Mouse (Mus musculus) adrenal gland, postnatal 25 days (tissue): ENCODE measurements around the gene Jund. TPM values are rescaled to one million over a fixed set of nuclear protein-coding genes. Genes with fewer than 3 reads are reported as not detected.

Experiments used
- DNase-seq: peaks from one replicate; pipeline ENCODE4 v3.0.0; 2021; ENCODE audit warnings: mixed read lengths
- total RNA-seq: library from RNA; stranded (reverse); gene quantifications from 2 replicates; pipeline ENCODE4 v1.2.3, GENCODE M21; 2021

Jund gene
- total RNA-seq, 1 experiment from 2014 or later, result 217 TPM

- no peak for DNase-seq
Measured at GRCm38 (mm10) chr8:70674716-70675115, 24.0 kb upstream of the Jund start.

DNA sequence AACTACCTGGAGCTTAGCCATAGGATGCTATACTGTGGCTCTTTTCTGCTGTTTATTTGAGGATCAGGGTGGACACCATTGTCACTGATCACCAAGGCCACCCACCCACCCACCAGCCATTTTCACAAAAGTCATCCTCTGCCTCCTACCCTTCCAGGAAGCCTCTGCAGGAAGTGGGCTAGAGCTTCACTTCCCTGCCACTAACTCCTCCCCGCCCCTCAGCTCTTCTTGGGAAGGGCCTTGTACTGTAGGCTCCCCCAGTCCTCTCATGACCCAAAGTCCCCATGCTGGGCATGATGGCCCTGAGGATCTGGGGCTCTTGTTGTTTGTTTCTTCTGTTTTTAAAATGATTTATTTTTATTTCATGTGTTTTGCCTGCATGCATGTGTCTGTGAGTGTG is 23.4 kb upstream of the Jund start:
- no peak for DNase-seq

DNA sequence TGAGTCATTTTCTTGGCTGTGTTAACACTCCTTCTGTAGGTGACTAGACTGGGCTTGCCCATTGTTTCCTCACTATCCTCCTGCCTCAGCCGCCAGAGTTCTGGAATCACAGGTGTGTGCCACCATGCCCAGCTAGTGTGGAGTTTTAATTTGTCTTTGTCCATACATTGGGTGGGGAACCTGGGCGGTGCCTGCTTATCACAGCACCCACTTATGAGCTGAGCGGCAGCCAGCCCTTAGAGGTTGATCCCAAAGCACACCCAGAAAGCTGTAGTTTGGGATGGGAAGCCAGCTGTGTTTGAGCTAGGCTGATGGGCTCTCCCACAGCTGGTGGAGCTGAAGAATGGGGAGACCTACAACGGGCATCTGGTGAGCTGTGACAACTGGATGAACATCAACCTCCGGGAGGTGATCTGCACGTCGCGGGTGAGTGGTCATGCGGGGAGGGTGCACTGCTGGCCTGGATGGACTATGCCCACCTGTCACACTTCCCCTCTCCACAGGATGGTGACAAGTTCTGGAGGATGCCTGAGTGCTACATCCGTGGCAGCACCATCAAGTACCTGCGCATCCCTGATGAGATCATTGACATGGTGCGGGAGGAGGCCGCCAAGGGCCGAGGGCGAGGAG is 21.2 kb upstream of the Jund start:
- no peak for DNase-seq

DNA sequence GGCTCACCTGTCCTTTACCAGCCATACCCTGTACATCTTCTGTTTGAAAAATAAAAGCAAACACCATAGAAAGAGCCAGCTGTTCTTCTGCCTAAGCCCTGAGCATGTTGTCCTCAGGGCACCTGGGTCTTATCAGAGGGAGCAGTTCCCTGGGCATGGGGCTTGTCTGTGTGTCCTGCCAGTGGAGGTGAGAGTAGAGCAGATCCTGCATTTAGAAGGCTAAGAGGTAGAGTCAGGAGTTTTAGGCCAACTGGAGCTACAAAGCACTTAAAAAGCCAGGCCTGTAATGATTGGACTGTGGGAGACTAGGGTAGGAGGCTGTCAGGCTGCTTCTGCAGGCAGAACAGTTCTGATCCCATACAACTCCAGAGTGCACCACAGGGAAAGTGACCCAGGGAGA is 20.1 kb upstream of the Jund start:
- no peak for DNase-seq

DNA sequence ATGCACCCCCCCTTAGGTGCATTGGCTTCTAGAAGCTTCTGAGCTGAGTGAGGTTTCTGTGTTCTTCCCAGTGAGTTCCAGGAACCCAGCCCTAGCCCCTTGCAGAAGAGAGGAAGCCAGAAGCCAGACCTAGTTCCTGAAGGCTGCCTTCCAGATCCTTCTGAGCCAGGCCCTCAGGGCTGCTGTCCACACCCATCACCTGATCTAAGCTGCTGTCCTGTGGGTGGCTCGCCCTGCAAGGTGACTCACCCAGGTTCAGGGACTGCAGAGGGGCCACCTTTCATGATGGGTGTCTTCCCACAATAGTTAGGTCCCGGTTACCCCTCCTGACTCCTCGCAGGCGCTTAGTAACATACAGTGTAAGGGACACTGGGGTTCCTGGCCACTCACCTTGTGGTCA is 19.3 kb upstream of the Jund start:
- DNase-seq, result no peak

DNA sequence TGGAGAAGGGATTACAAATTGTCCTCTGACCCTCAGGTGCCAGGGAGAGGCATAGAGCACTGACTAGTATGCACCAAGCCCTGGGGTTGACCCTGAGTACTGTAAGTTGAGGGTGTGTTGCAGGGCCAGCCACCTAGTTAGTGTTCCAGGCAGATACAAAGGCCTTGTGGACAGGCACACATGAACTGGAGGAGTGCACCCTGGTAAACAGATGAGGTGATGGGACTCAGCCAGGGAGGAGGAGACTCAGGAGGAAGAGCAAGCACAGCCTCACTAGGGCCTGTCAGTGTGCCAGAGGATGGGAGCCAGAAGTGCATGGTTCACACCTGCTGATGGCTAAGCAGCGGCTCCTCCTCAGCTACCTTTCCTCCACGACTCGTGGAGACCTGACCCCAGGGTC is 18.7 kb upstream of the Jund start:
- no peak for DNase-seq

GRCm38 (mm10) chr8:70681410-70681809 is 17.3 kb upstream of the Jund start:
- no peak for DNase-seq

DNA sequence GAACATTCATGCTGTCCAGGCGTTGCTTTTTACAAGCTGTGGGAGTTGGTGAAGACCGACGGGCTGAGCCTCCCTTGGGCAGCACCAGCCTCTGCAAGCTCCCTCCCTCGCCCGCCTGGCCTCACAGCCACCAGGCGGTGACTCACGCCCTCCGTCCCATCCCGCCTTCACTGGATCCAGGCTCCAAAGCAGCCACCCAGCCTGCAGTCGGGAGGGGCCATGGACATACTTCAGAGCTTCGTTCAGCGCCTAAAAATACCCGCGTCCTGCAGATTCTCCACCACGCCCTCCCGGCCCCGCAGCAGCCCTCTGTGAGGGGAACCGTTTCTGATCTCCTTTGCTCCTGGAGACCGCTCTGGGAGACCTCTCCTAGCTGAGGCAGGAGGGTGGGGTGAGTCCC is 16.6 kb upstream of the Jund start:
- peak; percentile 88 for DNase-seq

- DNase-seq, result no peak
Measured at GRCm38 (mm10) chr8:70682692-70683091, 16.1 kb upstream of the Jund start.

DNA sequence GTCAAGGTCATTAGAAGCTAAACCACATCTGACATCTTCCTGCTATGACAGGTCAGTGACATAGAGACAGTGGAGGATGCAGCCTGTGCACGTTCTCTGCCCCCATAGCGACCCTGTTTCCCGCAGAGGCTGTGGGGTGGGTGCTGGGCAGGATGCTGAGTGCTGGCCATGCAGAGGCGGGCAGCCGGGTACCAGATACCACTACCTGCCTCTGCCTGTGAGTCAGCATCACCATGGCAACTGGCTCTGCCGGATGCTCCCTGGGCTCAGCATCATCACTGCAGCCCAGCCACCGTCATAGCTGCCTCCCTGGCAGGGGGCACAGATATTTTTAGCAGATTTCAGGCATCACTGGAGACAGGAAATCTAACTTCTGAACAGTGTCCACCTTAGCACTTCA is 14.5 kb upstream of the Jund start:
- DNase-seq, result no peak

GRCm38 (mm10) chr8:70687576-70687975 is 11.2 kb upstream of the Jund start:
- peak; percentile 67 for DNase-seq

DNA sequence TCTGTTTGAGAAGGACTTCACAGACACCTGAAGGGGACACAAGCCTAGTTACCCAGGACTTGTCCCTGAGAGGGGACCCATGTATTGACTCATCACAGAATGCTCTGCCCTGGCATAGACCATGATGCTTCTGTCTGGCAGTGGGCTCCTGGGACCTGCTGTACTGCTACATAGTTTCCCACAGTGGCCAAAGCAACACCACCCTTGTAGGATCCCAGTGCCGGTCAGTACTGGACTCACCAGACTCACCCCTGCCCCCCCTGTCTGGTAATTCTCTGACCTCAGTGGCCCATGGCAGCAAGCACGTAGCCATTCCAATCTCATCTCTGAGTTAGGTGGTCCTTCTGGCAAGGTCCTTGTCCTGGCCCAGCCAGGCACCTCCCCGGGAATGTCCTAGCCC is 10.6 kb upstream of the Jund start:
- no peak for DNase-seq

DNA sequence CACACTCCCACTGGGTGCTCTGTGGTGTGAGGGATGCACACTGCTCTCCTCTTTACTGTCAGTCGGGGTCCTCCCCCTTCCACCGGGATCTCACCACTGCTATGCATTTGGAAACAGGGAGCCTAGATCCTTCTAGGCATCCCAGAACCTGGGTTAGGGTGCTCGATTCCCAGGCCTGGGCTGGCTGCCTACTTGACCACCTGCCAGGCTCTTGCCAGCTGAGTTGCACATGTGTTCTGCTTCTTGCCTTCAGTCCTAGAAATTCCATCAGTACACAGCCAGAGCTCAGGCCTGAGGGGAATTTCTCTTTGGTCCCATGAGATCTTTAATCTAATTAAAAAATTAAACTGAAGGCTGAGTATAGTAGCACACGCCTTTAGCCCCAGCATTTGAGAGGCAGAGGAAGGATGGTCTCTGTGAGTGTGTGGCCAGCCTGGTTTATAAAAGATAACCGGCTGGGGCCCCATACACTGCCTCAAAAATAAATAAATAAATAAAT is 8.8 kb upstream of the Jund start:
- no peak for DNase-seq

- no peak for DNase-seq
Measured at GRCm38 (mm10) chr8:70691230-70691629, 7.5 kb upstream of the Jund start.

DNA sequence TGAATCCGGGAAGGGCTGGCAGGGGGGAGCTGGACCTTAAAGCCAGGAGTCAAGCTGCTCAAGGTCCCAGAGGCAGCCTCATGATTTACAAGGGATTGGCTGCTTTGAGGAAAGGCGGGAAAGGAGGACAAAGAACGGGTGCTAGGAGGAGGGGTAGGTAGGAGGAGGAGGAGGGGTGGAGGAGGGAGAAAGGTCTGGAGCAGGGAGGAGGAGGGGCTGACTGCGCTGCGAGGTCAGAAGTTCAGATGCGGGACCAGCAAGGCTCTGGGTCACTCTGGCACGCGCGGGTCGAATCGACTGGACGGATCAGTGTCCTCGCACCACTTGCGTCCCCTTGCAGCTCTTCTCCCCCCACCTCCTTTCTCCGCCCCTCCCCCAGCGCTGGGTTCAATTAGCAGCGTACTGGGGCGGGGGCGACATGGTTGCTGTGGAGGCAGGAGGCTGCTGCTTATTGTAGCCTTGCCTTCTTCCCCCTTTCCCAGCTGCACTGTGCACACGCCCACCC is 7.0 kb upstream of the Jund start:
- DNase-seq, result no peak

GRCm38 (mm10) chr8:70693636-70694035 is 5.1 kb upstream of the Jund start:
- DNase-seq, result no peak

GRCm38 (mm10) chr8:70695318-70696018 is 3.3 kb upstream of the Jund start:
- no peak for DNase-seq

DNA sequence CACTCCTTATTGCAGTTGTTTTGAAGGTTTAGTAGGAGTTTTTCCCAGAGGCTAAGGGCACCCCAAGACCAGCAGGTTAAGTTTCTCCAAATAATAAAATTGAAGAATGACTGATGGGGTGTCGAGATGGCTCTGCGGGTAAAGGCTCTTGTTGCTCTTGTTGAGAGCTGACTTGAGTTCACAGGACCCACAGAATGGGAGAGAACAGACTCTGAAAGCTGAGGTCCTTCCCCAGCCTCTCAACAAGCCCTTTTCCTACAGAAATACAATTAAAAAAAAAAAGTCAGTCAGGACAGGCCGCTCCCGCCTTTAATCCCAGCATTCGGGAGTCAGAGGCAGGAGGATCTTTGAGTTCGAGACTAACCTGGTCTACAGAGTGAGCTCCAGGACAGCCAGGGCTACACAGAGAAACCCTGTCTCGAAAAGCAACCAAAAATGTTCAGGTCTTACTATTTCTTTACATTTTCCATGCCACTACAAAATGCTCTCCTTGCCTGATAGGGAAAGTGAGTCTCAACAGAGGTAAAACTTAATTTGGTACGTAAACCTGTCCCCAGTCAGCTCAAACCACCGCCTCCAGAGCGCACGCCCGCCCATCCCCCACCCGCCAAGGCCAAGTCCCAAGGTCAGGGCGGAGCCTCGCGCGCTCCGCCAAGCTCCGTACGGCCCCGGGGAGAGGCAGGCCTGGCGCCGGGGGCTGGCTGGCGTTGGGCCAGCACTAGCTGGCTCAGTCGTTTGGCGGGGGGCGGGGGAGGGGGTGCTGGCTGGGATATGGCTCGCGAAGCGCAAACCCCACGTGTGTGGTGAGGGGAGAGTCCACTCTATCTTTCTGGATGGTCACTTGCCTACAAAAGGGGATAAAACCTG is 2.5 kb upstream of the Jund start:
- DNase-seq, result peak; percentile 88

- DNase-seq, result no peak
Measured at GRCm38 (mm10) chr8:70696946-70697345, 1.8 kb upstream of the Jund start.

DNA sequence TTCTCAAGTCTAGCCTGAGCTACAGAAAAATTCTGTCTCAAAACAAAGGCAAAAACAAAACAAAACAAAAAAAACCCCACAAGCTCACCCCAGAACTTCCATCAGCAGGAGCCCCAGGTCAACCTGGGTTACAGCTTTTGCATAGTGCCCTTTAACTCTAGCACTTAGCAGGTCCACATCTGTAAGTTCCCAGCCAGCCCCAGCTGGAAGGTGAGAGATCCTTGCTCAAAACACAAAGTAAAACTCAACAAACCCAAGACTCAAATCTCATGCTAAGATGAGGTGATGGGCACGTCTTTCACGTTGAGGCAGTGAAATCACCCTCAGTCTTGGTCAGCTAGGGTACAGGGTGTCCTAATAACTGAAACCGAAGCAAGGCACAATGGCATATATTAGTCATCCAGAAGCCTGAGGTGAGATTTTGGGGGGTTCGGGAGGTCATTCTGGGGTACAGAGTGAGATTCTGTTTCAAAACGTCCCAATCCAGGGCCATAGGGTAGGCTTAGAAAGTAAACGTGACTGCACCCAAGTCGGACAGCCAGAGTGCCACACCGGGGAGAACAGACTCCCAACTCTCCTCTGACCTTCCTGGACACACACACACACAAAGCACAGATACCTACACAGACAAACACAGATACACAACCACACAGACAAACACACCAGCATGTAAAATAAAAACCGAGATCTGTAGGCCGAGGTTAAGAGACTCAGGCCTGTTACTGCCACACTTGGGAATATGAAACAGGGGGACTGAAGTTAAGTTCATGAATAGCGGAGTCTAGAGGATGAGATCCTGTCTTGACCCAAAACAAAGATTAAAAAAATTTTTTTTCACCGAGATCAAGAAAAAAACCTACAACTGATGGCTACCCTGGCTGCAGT is 1.1 kb upstream of the Jund start:
- DNase-seq, result no peak

GRCm38 (mm10) chr8:70699116-70699833 is 526 bp downstream of the Jund start:
- no peak for DNase-seq
